Mouse (Mus musculus) thymus, postnatal 14 days (tissue): ENCODE measurements around the gene Nfkbia.

ENCODE experiments used
- DNase-seq: peaks from one replicate; pipeline ENCODE4 v3.0.0; 2021

The Nfkbia gene

GRCm38 (mm10) chr12:55489986-55490721 lies 2.3 kb downstream of the Nfkbia start:
- DNase-seq: no peak

GRCm38 (mm10) chr12:55488661-55489447 lies 3.6 kb downstream of the Nfkbia start:
- peak; percentile 87 for DNase-seq

- DNase-seq: peak; percentile 28
These were observed 4.4 kb downstream of the Nfkbia start for GRCm38 (mm10) chr12:55487843-55488660.

- no peak for DNase-seq
These were observed 5.3 kb downstream of the Nfkbia start for GRCm38 (mm10) chr12:55486923-55487674.

- no peak for DNase-seq
These were observed 7.6 kb downstream of the Nfkbia start for GRCm38 (mm10) chr12:55484800-55485199.

GRCm38 (mm10) chr12:55484079-55484774 lies 8.2 kb downstream of the Nfkbia start:
- DNase-seq: no peak

- DNase-seq: no peak
These were observed 8.9 kb downstream of the Nfkbia start for GRCm38 (mm10) chr12:55483591-55483990.

- DNase-seq: peak; percentile 34
These were observed 9.7 kb downstream of the Nfkbia start for GRCm38 (mm10) chr12:55482732-55483131.

- no peak for DNase-seq
These were observed 10.7 kb downstream of the Nfkbia start for GRCm38 (mm10) chr12:55481739-55482138.

GRCm38 (mm10) chr12:55480471-55481153 lies 11.8 kb downstream of the Nfkbia start:
- DNase-seq: no peak

- no peak for DNase-seq
These were observed 13.5 kb downstream of the Nfkbia start for GRCm38 (mm10) chr12:55478901-55479300.

GRCm38 (mm10) chr12:55474209-55474583 lies 18.3 kb downstream of the Nfkbia start:
- DNase-seq: peak; percentile 55

GRCm38 (mm10) chr12:55473250-55474208 lies 18.9 kb downstream of the Nfkbia start:
- no peak for DNase-seq

GRCm38 (mm10) chr12:55471344-55471743 lies 21.1 kb downstream of the Nfkbia start:
- DNase-seq: no peak

GRCm38 (mm10) chr12:55470442-55470841 lies 22.0 kb downstream of the Nfkbia start:
- no peak for DNase-seq

GRCm38 (mm10) chr12:55467331-55468180 lies 24.9 kb downstream of the Nfkbia start:
- no peak for DNase-seq

- DNase-seq: no peak
These were observed 25.6 kb downstream of the Nfkbia start for GRCm38 (mm10) chr12:55466816-55467215.

- peak; percentile 89 for DNase-seq
These were observed 26.3 kb downstream of the Nfkbia start for GRCm38 (mm10) chr12:55466088-55466701.
